Mouse (Mus musculus) frontal cortex, postnatal 10 days (tissue): ENCODE measurements around the gene Mrpl44.

Source experiments
- DNase-seq, 2 experiments: peaks; one replicate each; pipeline ENCODE4 v3.0.0; 2022; ENCODE audit warnings: low spot score in 2 of 2, mixed read lengths in 1 of 2

Gene Mrpl44

DNA sequence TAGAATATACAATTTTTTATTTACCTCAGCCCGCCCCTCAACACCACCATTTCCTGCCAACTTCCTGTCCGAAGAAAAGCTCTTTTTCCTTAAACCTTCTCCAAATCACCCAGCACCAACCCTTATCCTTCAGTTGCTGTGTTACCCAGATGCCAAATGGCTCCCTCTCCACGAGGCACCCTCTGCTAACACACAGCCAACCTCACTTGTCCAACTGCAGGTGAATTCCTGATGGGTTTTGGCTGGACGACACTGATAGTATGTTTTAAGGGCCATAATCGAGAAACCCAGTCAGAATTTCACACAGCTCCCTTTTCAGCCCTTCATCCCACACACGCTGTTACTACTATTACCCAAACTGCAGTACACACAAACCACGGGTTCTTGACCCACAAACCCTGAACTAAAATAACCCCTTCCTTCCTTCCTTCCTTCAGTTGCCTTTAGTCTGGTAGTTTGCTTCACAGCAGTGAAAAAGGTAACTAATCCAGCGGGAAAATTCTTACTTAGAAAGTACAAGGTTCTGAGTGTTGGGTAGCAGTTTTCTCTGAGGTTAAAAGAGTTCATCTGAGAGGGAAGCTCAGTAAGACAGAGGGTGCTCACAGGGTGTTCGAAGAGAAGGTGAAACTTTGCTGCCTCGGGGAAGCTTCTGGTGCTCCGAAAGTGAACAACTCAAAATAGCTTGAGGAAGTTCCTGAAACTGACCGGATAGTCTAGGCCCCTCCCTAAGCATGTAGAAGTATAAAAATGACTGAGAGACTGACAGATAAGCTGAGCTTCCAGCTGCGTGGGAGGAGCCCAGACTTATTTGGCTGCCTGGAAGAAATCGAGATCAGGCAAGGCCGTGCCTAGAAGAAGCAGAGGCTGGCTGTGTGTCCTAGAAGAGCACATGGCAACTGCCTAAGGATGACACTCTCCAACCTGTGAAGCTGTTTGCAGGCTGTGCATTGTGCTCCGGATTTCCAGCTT lies 13.3 kb upstream of the Mrpl44 start:
- no peak for DNase-seq

DNA sequence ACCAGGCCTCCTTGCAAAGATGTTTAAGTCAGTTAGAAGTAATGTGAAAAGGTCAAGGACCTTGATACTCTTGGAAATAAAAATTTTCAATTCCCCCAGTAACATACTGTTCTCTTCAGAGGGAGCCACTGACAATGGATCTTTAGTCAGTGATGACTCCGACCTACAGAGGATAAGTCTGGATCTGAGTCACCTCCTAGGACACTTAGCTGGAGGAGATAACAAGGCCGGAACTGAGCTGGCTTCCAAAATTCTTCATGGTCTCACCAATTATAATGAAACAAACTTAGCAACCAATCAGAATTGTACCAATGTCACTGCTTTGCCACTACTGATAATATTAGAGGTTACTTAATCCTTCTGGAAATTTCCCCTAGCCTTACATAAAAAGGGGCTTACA lies 11.8 kb upstream of the Mrpl44 start:
- DNase-seq: no peak

DNA sequence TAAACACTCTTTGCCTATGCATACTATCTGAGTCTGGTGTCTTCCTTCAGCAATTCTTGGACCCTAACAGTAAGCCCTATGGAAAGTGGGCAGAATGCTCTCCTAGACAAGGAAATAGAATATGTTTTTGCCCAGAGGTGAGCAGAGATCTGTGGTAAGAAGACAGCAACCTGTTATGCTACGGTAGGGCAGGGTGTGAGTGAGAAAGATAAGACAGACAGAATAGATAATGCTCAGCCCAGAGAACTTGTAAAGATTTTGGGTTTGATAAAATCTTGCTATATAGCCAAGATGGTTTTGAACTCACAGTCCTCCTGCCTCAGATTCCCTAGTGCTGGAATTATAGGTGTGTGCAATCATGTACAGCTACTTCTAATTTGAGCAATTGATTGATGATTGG lies 11.3 kb upstream of the Mrpl44 start:
- DNase-seq: no peak

DNA sequence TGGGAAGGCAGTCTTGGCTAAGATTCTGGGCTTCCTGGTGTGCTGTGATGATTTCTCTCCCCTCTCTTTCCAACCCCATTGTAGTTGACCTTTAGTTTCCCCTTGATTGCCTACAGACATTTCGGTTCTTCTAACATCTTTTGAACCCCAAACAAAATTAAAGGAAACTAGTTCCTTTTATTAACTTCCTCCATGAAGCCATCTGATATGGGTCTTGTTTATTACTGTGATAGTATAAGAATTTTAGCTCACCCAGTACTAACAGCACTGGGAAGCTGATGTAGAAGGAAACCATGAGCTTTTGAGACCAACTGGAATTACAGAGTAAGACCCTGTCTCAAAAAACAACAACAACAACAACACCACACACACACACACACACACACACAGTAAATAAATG lies 7.6 kb upstream of the Mrpl44 start:
- DNase-seq: no peak

DNA sequence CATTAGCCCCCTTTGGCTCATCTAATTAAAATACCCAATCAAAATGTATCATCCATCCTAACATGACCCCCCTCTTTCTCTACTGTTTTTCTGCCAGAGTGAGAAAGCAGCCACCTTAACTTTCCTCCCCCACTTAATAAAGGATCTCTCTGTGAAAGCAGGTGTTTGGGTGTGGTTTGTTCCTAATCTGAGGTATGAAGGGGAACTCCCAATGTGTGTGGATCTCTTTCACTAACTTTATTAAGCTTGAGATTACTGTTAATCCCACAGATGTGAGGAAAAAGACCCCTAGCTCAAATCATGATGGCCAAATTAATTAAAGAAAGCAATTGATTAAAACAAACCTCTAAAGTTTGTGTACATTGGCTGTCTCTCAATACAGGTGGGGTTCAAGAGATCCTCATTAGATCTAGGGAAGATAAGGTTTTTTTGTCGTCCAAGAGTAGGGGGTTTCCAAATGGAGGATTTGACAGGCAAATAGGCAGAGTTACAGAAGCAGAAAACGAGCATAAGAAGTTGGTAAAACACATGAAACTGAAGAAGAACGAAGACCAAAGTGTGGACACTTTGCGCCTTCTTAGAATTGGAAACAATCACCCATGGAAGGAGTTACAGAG lies 1.5 kb upstream of the Mrpl44 start:
- no peak for DNase-seq

DNA sequence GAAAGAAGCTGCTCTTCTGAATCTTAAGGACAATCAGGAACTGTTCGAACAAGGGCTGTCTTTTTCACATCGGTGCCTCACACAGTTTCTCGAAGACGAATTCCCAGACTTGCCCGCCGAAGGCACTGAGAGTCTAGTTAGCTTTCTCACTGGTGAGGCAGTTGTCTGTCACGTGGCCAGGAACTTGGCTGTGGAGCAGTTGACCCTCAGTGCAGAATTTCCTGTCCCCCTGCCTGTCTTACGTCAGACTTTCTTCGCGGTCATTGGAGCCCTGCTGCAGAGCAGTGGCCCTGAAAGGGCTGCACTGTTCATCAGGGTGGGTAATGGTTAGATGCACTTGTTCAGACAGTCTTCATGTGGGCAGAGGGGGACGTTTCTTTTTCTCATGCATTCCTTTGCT lies 2.2 kb downstream of the Mrpl44 start:
- DNase-seq: no peak

DNA sequence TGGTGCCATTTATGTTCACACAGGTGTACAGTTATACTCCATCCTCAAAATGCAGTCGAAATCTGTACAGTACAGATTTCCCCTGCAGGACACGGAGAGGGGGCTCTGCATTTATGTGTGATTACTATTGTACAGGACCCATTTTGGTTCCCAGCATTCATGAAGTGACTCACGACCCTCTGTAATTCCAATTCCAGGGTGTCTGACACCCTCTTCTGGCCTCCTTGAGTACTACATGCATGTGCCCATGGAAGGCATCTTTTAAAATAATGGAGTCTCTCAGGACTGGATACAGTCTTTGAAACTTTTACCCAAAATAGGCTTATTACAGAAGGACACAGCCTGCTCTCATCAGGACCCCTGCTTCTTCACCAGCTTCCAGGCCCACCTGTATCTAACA lies 6.6 kb downstream of the Mrpl44 start:
- DNase-seq: no peak

DNA sequence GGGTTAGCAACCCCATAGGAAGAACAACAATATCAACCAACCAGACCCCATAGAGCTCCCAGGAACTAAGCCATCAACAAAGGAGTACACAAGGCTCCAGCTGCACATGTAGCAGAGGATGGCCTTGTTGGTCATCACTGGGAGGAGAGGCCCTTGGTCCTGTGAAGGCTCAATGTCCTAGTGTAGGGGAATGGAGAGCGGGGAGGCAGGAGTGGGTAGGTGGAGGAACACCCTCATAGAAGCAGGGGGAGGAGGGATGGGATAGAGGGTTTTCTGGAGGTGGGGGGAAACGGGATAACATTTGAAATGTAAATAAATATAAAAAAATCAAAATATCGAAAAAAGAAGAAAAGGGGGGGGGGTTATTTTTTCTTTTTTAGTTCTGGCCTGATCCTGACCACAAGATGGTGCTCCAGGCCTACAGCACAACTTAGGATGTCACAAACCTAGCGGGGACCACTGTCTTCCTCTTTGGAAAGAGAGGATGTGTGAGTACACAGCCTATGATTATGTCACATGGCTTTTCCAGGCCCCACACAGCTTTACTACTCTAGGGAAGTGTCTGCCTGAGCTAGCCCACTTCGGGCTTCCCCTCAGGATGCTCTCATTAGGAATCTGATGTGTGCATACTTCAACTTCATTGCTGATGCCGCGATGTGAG lies 10.6 kb downstream of the Mrpl44 start:
- peak in 1 of 2 experiments; percentile 34 for DNase-seq

DNA sequence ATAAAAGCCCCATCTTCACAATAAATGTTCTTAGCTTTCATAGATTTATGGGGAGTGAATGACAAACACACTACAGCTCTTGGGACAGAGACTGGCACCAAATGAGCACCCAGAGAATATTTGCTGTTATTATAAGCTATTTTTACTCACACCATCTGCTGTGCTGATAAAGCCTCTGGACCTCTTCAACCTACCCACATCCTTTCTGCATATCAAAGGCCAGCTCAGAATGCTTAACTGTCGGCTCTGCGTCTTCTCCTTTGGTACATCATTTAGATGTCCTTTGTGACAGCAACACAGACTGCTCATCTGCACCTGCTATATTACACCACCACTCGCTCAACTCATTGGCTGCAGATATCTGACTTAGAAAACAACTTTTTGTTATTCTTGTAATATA lies 21.3 kb downstream of the Mrpl44 start:
- no peak for DNase-seq

DNA sequence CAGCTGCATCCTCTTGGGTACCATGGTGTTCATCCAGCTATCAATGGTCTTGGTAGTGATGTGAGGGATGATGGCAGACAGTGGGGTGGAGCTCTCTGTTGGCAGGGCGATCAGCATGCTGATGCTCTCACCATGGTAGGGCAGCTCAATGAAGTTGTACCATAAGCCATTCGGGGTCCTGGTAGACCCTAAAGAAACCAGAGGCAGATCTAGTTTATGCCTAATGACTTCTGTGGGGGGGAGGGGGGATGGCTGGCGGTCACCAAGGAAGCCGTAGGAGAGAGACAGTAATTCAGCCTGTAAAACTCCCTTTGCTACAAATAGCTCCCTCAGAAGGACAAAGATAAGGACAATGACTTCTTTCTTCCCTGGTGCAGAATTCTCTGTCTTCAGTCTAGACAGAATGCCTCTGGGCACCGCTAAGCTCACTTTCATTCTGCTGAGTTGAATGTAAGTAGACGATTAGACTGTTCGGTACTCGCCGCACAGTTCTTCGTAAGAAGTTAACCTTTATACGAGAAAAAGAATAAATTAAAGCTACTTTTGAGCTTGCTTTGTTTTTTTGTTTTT lies 27.1 kb downstream of the Mrpl44 start:
- DNase-seq: no peak

DNA sequence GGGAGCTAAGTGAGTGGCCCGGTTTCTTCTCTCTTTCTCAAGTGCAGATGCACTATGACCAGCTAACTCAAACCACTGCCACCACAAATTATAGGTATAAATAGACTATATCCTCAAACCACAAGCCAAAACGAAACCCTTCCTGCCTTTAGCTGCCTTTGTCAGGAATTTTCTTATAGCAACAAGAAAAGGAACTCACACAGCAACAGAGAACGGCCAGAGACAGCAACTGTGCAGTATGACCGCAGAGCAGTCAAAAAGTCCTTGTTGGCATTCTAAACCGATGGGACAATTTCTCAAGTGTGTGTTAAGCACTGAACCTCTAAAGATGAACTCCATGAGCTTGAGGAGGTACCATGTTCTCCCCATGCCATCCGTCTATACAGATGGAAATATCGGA lies 27.8 kb downstream of the Mrpl44 start:
- DNase-seq: no peak

DNA sequence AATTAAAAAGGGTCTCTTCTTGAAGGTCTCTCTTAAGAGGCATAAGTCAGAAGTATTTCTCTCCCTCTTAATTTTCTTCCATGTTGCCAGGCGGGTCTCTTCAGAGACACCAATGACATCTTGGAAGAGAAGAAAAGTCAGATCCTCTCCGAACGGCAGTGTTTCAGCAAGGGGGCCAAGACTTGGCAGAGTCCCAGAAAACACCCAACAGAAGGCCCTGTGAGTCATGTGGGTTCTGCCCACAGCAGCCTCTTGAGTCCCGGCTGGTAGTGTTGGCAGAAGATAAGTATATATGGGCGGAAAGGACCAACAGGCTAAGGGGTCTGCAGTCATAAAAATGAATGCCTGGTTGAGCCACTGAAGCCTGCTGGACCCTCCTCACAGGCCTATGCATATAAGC lies 31.0 kb downstream of the Mrpl44 start:
- DNase-seq: no peak

DNA sequence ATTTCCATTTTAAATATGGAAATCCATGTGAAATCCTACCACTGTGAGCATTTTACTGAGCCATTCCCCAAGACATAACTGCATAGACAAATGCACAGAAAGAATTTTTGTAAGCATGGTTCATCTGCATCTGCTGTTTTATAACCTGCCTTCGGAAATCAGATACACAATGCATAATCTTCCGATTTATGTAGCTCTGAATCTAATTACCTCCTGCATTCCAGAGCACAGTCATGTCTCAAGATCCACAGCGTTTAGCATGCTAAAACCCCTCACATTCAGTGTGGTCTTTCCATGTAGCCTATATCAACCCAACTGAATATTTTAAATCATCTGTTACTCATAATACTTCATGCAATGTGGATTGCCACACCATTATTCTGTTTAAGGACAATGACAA lies 33.6 kb downstream of the Mrpl44 start:
- DNase-seq: no peak

DNA sequence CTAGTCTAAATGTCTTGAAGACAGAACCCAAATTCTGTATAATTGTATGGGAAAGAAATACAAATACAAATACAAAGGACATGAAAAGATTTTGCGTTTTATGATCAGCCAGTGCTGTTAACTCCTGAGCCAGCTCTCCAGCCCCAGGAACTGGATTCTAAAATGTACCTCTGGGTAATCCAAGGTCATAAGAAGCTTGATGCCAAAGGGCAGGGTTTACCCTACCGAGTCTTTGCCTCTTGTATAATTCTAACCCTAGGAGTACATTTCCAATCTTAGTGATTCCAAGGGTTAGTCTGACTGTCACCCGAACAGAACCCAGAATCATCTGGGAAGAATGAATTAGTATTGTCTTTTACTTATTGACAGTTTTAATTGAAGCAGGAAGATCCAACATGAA lies 39.6 kb downstream of the Mrpl44 start:
- DNase-seq: no peak

DNA sequence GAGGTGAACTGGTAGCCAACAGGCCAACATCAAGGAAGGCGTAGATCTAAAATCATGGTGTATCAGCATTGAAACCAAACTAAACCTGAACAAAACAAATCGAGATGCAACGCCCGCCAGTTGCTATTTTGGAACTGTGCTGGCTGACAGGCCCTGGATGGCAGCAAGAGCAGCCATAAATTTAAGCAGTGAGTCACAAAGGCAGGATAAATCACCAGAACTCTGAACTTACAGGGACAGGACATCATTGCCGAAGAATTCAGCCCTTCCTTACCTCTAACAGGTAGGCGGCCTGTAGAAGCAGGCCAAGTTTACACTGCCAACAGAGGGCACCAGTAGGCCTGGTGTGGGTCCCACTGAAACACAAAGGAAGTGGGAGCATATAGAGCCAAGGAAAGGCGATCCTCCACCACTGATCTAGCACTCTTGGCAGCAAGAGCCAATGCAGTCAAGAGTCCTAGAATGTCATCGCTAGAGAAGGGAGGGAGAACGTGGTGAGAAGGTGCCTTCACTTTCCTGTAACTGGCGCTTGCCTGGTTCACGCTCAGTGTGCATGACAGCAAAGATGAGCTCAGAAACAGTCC lies 43.6 kb downstream of the Mrpl44 start:
- DNase-seq: no peak

DNA sequence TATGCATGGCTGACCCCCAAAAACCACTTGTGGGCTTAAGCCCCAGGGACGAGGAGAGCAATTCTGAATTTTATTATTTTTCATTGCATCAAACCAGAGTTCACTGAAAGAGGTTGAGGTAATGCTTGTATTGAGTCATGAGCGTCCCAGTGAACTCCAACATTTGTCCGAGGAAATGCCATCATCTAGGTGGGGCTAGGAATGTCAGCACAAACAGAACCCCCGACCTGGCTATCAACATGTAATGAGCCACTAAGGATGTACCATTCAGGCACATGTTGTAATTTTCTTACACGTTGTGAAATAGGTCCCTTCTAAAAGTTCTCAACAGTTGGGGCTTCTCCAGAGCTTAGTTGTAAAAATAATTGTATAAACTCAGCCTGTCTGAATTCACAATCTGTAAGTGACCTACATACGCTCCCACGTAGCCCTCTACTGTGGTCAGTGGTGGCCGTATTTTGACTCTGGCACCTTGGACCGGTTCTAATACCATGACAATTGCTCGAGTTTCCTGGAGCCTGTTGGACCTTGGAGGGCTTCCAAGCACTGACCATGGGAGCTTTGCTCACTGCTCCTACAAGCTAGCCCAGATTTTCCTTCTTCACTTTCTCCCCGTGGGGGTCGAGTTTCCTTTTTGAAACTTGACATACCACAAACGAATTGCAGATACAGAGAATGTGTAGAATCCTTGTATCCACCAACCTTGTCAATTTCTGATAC lies 47.1 kb downstream of the Mrpl44 start:
- DNase-seq: peak in 1 of 2 experiments; percentile 34

DNA sequence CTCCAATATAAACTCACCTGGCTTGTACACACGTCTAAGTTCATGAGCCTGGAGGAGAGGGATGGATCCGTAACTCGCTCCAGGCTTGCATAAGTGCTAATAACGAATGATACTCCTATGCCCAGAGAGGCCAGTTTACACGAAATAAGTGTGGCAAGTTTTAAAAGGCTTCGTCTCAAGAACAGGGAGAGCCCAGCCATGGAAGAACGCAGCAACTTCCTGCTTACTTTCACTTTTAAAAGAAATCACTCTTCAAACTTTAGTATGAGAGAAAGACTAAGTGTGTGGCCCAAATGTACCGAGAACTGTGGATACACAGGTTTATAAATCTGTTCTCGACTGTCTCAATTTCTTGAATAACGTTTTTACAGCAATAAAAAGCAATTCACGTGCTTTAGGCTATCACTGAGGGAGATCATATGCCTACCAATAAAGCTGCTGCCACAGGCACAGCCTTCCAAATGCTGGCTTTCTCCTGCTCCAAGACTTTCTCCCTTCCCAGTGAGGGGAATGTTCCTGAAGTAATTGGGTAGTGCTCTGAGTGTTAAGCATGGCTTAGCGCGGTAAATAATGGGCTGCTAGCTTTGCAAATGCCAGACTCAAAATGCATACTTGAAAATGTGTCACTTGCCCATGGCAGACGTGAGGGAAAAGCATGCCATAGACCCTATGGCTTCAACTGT lies 48.3 kb downstream of the Mrpl44 start:
- DNase-seq: no peak
